Mouse (Mus musculus): ENCODE measurements at regions not wholly inside any gene's neighbourhood (a gene's known extent, or its start where the extent isn't known, plus 50 kb on each side); places are given as distances from the start of the nearest gene placed in this dataset.

DNA sequence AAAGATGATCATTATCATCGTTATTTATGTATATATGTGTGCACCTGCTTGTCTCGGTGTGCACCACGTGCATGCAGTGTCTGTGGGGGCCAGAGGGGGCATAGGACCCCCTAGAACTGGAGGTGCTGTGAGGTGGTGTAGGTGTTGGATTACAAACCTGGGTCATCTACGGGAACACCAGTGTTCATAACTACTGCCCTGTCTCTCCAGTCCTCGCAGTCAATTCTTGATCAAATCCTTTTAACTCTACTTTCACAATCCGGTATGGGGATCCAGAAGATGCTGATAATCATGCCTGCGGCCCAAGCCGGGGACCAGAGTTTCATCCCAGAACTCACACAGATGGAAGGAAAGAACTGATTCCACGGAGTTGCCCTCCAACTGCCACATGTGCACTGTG lies 55.6 kb upstream of the Lrpprc start:
- TF ChIP-seq POLR2A (IDR thresholded peaks at IDR 0.05; ENCODE audit: extremely low read depth, insufficient read depth, low read length): no peak
- TF ChIP-seq CTCF (IDR thresholded peaks at IDR 0.05; ENCODE audit: low read depth, low read length): no peak

All from liver, adult 2 months (tissue).